8 mouse cellular contexts compared by ENCODE assay signal in the genomic region with DNA sequence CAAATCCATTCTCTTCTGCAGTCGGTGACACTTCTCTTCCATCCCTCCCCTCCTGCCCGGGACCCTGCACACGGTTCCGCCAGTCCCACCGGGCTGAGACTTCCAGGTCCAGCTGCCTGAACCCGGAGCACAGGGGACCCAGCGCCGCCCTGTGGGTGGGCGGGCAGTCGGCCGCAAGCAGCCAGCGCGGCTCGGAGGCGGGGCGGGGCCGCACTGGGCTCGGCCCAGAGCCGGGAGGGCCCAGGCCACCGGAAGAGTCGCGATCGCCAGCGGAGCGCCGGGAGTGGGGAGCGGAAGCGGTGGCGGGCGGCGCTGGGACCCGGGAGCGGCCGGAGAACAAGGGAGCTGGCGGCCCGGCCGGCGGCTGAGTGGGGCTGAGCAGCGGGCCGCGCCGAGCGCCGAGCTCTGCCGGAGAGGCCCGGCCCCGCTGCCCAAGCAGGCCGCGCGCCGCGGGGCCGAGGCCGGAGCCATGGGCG. TPM values are rescaled to one million over a fixed set of nuclear protein-coding genes. Genes with fewer than 3 reads are reported as not detected.
DNase-seq lines count a peak whose midpoint lies in the region; ATAC-seq lines count a peak whose summit lies in the region.

A gene (plus strand): TSS at position 257 of the 476 bp plus-strand sequence.

- peak; percentile 96 to 97 for DNase-seq in adrenal gland, adult (ENCODE audit: inconsistent age in 2 of 2, low spot score in 1 of 2)
- DNase-seq in embryo, embryonic 10 days (ENCODE audit: low spot score), result peak; percentile 93
- DNase-seq in gastrocnemius, postnatal 10 days, result peak; percentile 92
- DNase-seq in induced T-regulatory cell, adult 2 months (ENCODE audit: low read depth), result peak; percentile 83
- peak; percentile 78 to 96 for DNase-seq in left cerebral cortex, postnatal 10 days (ENCODE audit: extremely low spot score in 1 of 2, low spot score in 2 of 2)
- DNase-seq in right cerebral cortex, postnatal 10 days (ENCODE audit: low spot score in 2 of 2), result peak; percentile 91 to 92
- peak; percentile 92 for DNase-seq in urinary bladder, postnatal 14 days (ENCODE audit: low spot score)

- intact Hi-C loops in left cerebral cortex, postnatal 10 days (cut with DNase I), result no loop called here

- ATAC-seq in megakaryocyte progenitor cell, adult 5-6 weeks (replicated peaks; ENCODE audit: poor library complexity), result peak; percentile 92

RNA-seq across cellular contexts. Expression of the gene that starts here (rescaled TPM):
- total RNA-seq in gastrocnemius, postnatal 10 days (2021), result 10 to 100 TPM; 36.3 to 44.4 TPM
- 10 to 100 TPM; 84.8 to 87.8 TPM for total RNA-seq in left cerebral cortex, postnatal 10 days (2021)
- 23.5 and 26.7 TPM in 2 replicates for total RNA-seq in megakaryocyte progenitor cell, adult 5-6 weeks (2015)
- 3.2 and 3.3 TPM in 2 replicates for total RNA-seq in megakaryocyte progenitor cell, adult 5-6 weeks (2017)

Comparison
In these comparisons a context has a peak if more than half of its experiments do, and no peak if none do; other contexts are left out.
1. Peak in every context shown above with its lines: DNase-seq and ATAC-seq.